Mouse (Mus musculus) embryo, embryonic 9.5 days (tissue): ENCODE measurements around the gene Als2.

Source experiments
- DNase-seq: peaks from one replicate; pipeline ENCODE4 v3.0.0-alpha.2; 2017; ENCODE audit errors: extremely low spot score

Als2 gene

GRCm38 (mm10) chr1:59236856-59237441 is at the start of gene Als2:
Gene Als2, minus strand, starts transcription at chr1:59237231.
- DNase-seq: peak; percentile 99

- no peak for DNase-seq
Observed at GRCm38 (mm10) chr1:59286316-59286850, 49.4 kb upstream of the Als2 start.

GRCm38 (mm10) chr1:59285880-59286279 is 48.8 kb upstream of the Als2 start:
- DNase-seq: no peak

GRCm38 (mm10) chr1:59272189-59272588 is 35.2 kb upstream of the Als2 start:
- no peak for DNase-seq

GRCm38 (mm10) chr1:59269951-59270689 is 33.1 kb upstream of the Als2 start:
- peak; percentile 77 for DNase-seq

- DNase-seq: no peak
Observed at GRCm38 (mm10) chr1:59269466-59269865, 32.4 kb upstream of the Als2 start.

GRCm38 (mm10) chr1:59268931-59269330 is 31.9 kb upstream of the Als2 start:
- no peak for DNase-seq

- DNase-seq: peak; percentile 16
Observed at GRCm38 (mm10) chr1:59257736-59258135, 20.7 kb upstream of the Als2 start.

- peak; percentile 46 for DNase-seq
Observed at GRCm38 (mm10) chr1:59256751-59257231, 19.8 kb upstream of the Als2 start, which contains the start of gene Cdk15. Gene Cdk15, plus strand, starts transcription at chr1:59256906.

GRCm38 (mm10) chr1:59253301-59253909 is 16.4 kb upstream of the Als2 start:
- peak; percentile 15 for DNase-seq

- peak; percentile 38 for DNase-seq
Observed at GRCm38 (mm10) chr1:59252762-59253161, 15.7 kb upstream of the Als2 start.

GRCm38 (mm10) chr1:59247602-59248001 is 10.6 kb upstream of the Als2 start:
- peak; percentile 72 for DNase-seq

- DNase-seq: no peak
Observed at GRCm38 (mm10) chr1:59243770-59244169, 6.7 kb upstream of the Als2 start.

GRCm38 (mm10) chr1:59237614-59238211 is 682 bp upstream of the Als2 start:
- DNase-seq: peak; percentile 73

GRCm38 (mm10) chr1:59229187-59229586 is 7.8 kb downstream of the Als2 start:
- DNase-seq: no peak

- no peak for DNase-seq
Observed at GRCm38 (mm10) chr1:59228552-59228951, 8.5 kb downstream of the Als2 start.

GRCm38 (mm10) chr1:59222101-59222825 is 14.8 kb downstream of the Als2 start:
- no peak for DNase-seq

- no peak for DNase-seq
Observed at GRCm38 (mm10) chr1:59221591-59221990, 15.4 kb downstream of the Als2 start.

- DNase-seq: no peak
Observed at GRCm38 (mm10) chr1:59220371-59220770, 16.7 kb downstream of the Als2 start.

- no peak for DNase-seq
Observed at GRCm38 (mm10) chr1:59215446-59215845, 21.6 kb downstream of the Als2 start.

GRCm38 (mm10) chr1:59212951-59213350 is 24.1 kb downstream of the Als2 start:
- no peak for DNase-seq
